In the genomic region with DNA sequence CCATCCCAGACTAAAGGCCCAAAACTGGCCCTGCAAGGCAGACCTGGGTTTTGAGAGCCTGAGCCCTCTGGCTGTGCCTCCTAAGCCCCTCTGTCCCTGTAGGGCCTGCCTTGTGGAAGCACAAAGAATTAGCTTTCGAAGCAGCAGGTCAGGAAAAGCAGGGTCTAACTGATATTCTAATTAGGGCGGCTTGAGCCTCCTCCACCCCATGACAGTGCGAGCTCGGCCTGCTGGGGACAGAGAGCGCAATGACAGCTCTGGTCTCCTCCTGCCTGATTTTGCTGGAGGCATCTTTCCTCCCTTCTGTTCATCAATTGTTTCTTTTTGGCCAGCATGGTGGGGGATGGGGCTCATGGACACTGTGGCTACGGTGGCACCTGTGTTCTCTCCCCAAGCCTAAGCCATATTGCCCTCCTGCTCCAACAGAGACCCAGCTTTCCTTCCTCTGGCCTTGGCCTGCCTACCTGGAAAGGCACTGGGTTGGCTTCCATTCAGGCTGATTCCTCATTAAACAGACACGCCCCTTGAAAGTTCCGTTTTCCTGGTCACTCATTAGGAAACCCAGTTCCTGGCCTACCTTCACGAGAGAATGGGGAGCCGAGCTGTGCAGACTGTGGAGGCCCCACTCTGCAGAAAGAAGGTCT, we compare ENCODE assay signal across 8 mouse cellular contexts. TPM values are rescaled to one million over a fixed set of nuclear protein-coding genes. Genes with fewer than 3 reads are reported as not detected.
DNase-seq lines count a peak whose midpoint lies in the region; ATAC-seq lines count a peak whose summit lies in the region.
"Had no signal": no experiment of that assay in that cellular context is flagged by ENCODE, and none has a peak within 500 bp of the region (broad histone marks: within the 10 kb centered on the region; RNA-seq: fewer than 3 reads in every experiment).

No protein-coding gene starts in this region.

- H3K27me3 ChIP-seq in midbrain, embryonic 10.5 days (ENCODE audit: low read depth, poor library complexity, severe bottlenecking), result no peaks in the 10 kb centered on the region
- no peaks in the 10 kb centered on the region for H3K27me3 ChIP-seq in midbrain, embryonic 16.5 days (ENCODE audit: control insufficient read depth, insufficient read depth, low read depth, low read length)
- H3K27me3 ChIP-seq in limb, embryonic 15.5 days, result no peaks in the 10 kb centered on the region
- no peaks in the 10 kb centered on the region for H3K27me3 ChIP-seq in stomach, embryonic 16.5 days (ENCODE audit: control insufficient read depth, insufficient read depth, low read length)

- no peaks in the 10 kb centered on the region for H3K36me3 ChIP-seq in midbrain, embryonic 10.5 days
- no peaks in the 10 kb centered on the region for H3K36me3 ChIP-seq in midbrain, embryonic 16.5 days (ENCODE audit: control insufficient read depth, insufficient read depth, low read length)
- no peaks in the 10 kb centered on the region for H3K36me3 ChIP-seq in limb, embryonic 15.5 days
- H3K36me3 ChIP-seq in stomach, embryonic 16.5 days (ENCODE audit: control insufficient read depth, insufficient read depth, low read length), result no peaks in the 10 kb centered on the region

- H3K27ac ChIP-seq in midbrain, embryonic 10.5 days (replicated peaks), result peak overlapping the region; percentile 67
- H3K27ac ChIP-seq in midbrain, embryonic 16.5 days (ENCODE audit: low read length), result no peak overlapping the region
- peak overlapping the region; percentile 63 for H3K27ac ChIP-seq in limb, embryonic 15.5 days
- peak overlapping the region; percentile 82 for H3K27ac ChIP-seq in stomach, embryonic 16.5 days (ENCODE audit: low read length)

- 71% methylated on average over 10 of the region's 10 CpGs for WGBS in midbrain, embryonic 10.5 days
- 56% methylated on average over 10 of the region's 10 CpGs for WGBS in midbrain, embryonic 16.5 days
- 68% methylated on average over 10 of the region's 10 CpGs for WGBS in limb, embryonic 15.5 days
- WGBS in stomach, embryonic 16.5 days, result 60% methylated on average over 10 of the region's 10 CpGs

- H3K4me1 ChIP-seq in midbrain, embryonic 10.5 days, result peaks cover 18% of the 10 kb centered on the region
- H3K4me1 ChIP-seq in midbrain, embryonic 16.5 days (ENCODE audit: control insufficient read depth, insufficient read depth, low read length), result no peaks in the 10 kb centered on the region
- H3K4me1 ChIP-seq in limb, embryonic 15.5 days, result peaks cover 34% of the 10 kb centered on the region
- peaks cover 44% of the 10 kb centered on the region for H3K4me1 ChIP-seq in stomach, embryonic 16.5 days (ENCODE audit: control insufficient read depth, insufficient read depth, low read length)

- no peak for ATAC-seq in midbrain, embryonic 16.5 days
- 0 out of 2 replicates have a peak, but pooled peaks have one; percentile 6 for ATAC-seq in erythroid progenitor cell, adult 5-6 weeks (replicated peaks; ENCODE audit: low FRiP score, poor library complexity, severe bottlenecking)
- ATAC-seq in limb, embryonic 15.5 days (ENCODE audit: insufficient number of reproducible peaks, low FRiP score, low TSS enrichment, low read depth), result no peak
- no peak for ATAC-seq in stomach, embryonic 16.5 days (ENCODE audit: insufficient read depth, low FRiP score)

- H3K4me3 ChIP-seq in midbrain, embryonic 10.5 days, result no peak overlapping the region
- no peak overlapping the region for H3K4me3 ChIP-seq in midbrain, embryonic 16.5 days (ENCODE audit: low read depth, low read length)
- no peak overlapping the region for H3K4me3 ChIP-seq in limb, embryonic 15.5 days
- 0 out of 2 replicates have a peak overlapping the region, but pooled peaks have one; percentile 5 for H3K4me3 ChIP-seq in stomach, embryonic 16.5 days (replicated peaks; ENCODE audit: low read length)

- H3K9me3 ChIP-seq in midbrain, embryonic 10.5 days (replicated peaks), result no peaks in the 10 kb centered on the region
- H3K9me3 ChIP-seq in midbrain, embryonic 16.5 days (replicated peaks; ENCODE audit: control insufficient read depth, low read length, poor library complexity, severe bottlenecking), result no peaks in the 10 kb centered on the region
- H3K9me3 ChIP-seq in limb, embryonic 15.5 days, result no peaks in the 10 kb centered on the region
- H3K9me3 ChIP-seq in stomach, embryonic 16.5 days (replicated peaks; ENCODE audit: control insufficient read depth, low read length), result no peaks in the 10 kb centered on the region

- DNase-seq in midbrain, embryonic 10.5 days (ENCODE audit: low spot score), result no peak
- no peak for DNase-seq in urinary bladder, postnatal 4 days (ENCODE audit: low spot score in 2 of 2)
- DNase-seq in cerebellum, adult 9-11 months, result no peak

- no peak overlapping the region for H3K9ac ChIP-seq in midbrain, embryonic 16.5 days (ENCODE audit: low read depth, low read length)
- H3K9ac ChIP-seq in limb, embryonic 15.5 days, result no peak overlapping the region
- H3K9ac ChIP-seq in stomach, embryonic 16.5 days (ENCODE audit: low read length), result peak overlapping the region; percentile 61

- H3K4me2 ChIP-seq in midbrain, embryonic 16.5 days (ENCODE audit: low read length), result no peak overlapping the region
- H3K4me2 ChIP-seq in limb, embryonic 15.5 days, result no peak overlapping the region
- H3K4me2 ChIP-seq in stomach, embryonic 16.5 days (ENCODE audit: low read depth, low read length), result peak overlapping the region; percentile 32

RNA-seq across cellular contexts. Expression of a gene that starts 23.2 kb away (rescaled TPM):
- polyA plus RNA-seq in midbrain, embryonic 10.5 days (2016; fragmentation: Nextera tagmentation; extraction: Ambion mirVana), result 559 and 585 TPM in 2 replicates
- polyA plus RNA-seq in midbrain, embryonic 16.5 days (2015; fragmentation: Nextera tagmentation; extraction: Ambion mirVana), result 624 and 659 TPM in 2 replicates
- 132 and 273 TPM in 2 replicates for total RNA-seq in erythroid progenitor cell, adult 5-6 weeks (2015; ENCODE audit: low replicate concordance)
- 69.3 and 71.9 TPM in 2 replicates for total RNA-seq in erythroid progenitor cell, adult 5-6 weeks (2017; ENCODE audit: low replicate concordance)
- 515 and 585 TPM in 2 replicates for polyA plus RNA-seq in limb, embryonic 15.5 days (2015; fragmentation: Nextera tagmentation; extraction: Ambion mirVana)
- 648 and 711 TPM in 2 replicates for polyA plus RNA-seq in stomach, embryonic 16.5 days (2015; fragmentation: Nextera tagmentation; extraction: Ambion mirVana)

RNA-seq across cellular contexts. Expression of a gene that starts 27.8 kb away (rescaled TPM):
- 1.0 TPM in 2 replicates for polyA plus RNA-seq in midbrain, embryonic 10.5 days (2016; fragmentation: Nextera tagmentation; extraction: Ambion mirVana)
- polyA plus RNA-seq in midbrain, embryonic 16.5 days (2015; fragmentation: Nextera tagmentation; extraction: Ambion mirVana), result 0.29 and 0.39 TPM in 2 replicates
- total RNA-seq in erythroid progenitor cell, adult 5-6 weeks (2015; ENCODE audit: low replicate concordance), result not detected in 2 replicates
- total RNA-seq in erythroid progenitor cell, adult 5-6 weeks (2017; ENCODE audit: low replicate concordance), result not detected in 2 replicates
- polyA plus RNA-seq in limb, embryonic 15.5 days (2015; fragmentation: Nextera tagmentation; extraction: Ambion mirVana), result 0.19 and 0.88 TPM in 2 replicates
- polyA plus RNA-seq in stomach, embryonic 16.5 days (2015; fragmentation: Nextera tagmentation; extraction: Ambion mirVana), result 0.13 and 0.14 TPM in 2 replicates
- polyA plus RNA-seq: activated CD4-positive, CD25-positive, alpha-beta regulatory T cell, adult 4 months had no signal

RNA-seq across cellular contexts. Expression of a gene that starts 35.6 kb away (rescaled TPM):
- 3.5 and 4.9 TPM in 2 replicates for polyA plus RNA-seq in midbrain, embryonic 10.5 days (2016; fragmentation: Nextera tagmentation; extraction: Ambion mirVana)
- polyA plus RNA-seq in midbrain, embryonic 16.5 days (2015; fragmentation: Nextera tagmentation; extraction: Ambion mirVana), result 37.9 and 42.9 TPM in 2 replicates
- 9.7 and 14.7 TPM in 2 replicates for total RNA-seq in erythroid progenitor cell, adult 5-6 weeks (2015; ENCODE audit: low replicate concordance)
- 6.7 and 12.2 TPM in 2 replicates for total RNA-seq in erythroid progenitor cell, adult 5-6 weeks (2017; ENCODE audit: low replicate concordance)
- 11.8 and 14.9 TPM in 2 replicates for polyA plus RNA-seq in limb, embryonic 15.5 days (2015; fragmentation: Nextera tagmentation; extraction: Ambion mirVana)
- 8.3 and 10.6 TPM in 2 replicates for polyA plus RNA-seq in stomach, embryonic 16.5 days (2015; fragmentation: Nextera tagmentation; extraction: Ambion mirVana)

RNA-seq across cellular contexts. Expression of a gene that starts 37.6 kb away (rescaled TPM):
- not detected in 2 replicates for polyA plus RNA-seq in midbrain, embryonic 10.5 days (2016; fragmentation: Nextera tagmentation; extraction: Ambion mirVana)
- not detected in 2 replicates for polyA plus RNA-seq in midbrain, embryonic 16.5 days (2015; fragmentation: Nextera tagmentation; extraction: Ambion mirVana)
- not detected in 2 replicates for total RNA-seq in erythroid progenitor cell, adult 5-6 weeks (2015; ENCODE audit: low replicate concordance)
- total RNA-seq in erythroid progenitor cell, adult 5-6 weeks (2017; ENCODE audit: low replicate concordance), result not detected in 2 replicates
- polyA plus RNA-seq in limb, embryonic 15.5 days (2015; fragmentation: Nextera tagmentation; extraction: Ambion mirVana), result not detected in 2 replicates
- polyA plus RNA-seq in stomach, embryonic 16.5 days (2015; fragmentation: Nextera tagmentation; extraction: Ambion mirVana), result not detected in 2 replicates
- polyA plus RNA-seq: activated CD4-positive, CD25-positive, alpha-beta regulatory T cell, adult 4 months had no signal
